Mouse (Mus musculus) cerebellum, adult 8-10 months (tissue): ENCODE results near the gene Card19.

Experiments used
- DNase-seq: peaks from one replicate; pipeline ENCODE4 v3.0.0; 2022

Card19 gene

DNA sequence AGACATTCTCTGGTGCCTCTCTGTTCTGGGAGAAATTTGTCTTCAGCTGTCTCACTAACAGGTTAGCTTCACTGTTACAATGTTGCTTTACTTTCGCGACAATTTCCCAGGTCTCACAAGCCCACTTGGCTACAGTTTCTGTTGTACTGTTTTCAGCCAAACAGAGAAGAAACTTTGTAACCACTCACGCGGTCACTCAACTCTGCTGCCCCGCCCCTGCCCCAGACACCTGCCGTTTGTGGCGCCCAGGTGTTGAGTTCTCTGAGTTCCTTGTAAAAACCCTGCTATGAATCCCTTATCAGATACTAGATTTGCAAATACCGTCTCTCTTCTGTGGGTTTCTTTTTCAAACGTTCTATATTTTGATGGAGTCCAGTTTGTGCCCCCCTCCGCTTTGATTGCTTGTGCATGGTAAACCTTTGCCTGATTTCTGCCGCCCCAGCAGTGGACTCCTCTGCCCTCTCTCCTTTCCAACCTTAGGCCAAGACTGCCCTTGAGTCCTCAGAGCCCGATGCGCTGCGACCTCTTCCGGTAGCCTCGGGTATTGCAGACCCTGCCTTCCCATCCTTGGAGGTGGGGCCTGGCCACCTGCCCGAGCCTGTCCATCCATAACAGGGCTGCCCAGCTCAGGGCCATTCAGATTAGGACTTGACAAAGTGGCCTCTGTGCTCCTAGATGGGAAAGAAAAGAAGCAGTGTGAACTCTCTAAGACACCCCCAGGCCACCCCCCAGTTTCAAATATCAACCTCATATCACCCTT lies 46.2 kb downstream of the Card19 start:
- DNase-seq: peak; percentile 97

- DNase-seq: no peak
Observed at GRCm38 (mm10) chr13:49167081-49167480, 48.8 kb downstream of the Card19 start.

DNA sequence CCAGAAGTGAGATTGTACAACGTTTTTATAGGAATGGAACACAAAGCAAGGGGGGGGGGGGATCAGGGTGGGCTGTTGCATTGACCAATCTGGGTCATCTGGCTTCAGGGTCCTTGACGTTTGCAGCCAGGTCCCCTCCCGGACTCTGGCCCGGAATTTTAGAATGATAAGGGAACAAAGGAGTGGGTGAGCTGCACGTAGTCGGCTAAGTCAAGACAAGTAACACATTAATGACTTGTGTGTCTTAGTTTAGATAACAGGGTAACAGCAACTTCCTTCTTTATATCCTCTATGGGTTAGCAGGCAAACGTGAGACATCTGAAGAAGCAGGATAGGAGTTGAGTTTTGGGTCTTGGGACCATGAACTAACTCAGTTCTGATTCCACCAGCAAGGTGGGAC lies 52.2 kb downstream of the Card19 start:
- DNase-seq: no peak

DNA sequence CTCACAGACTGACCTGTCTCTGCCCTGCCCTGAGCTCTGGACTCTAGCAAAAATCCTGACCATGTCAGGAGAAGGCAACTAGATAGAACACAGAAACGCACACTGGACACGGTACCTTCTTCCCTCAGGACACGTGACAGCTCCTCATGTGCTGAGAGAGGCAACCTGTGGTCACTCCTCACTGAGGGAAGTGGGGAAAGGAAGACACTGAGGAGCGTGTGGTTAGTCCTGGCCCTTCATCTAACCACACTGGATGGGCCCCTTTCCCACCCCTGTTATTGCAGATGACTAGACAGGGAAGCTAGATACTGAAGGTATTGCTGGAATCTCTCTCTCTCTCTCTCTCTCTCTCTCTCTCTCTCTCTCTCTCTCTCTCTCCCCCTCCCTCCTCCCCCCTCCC lies 53.1 kb downstream of the Card19 start:
- no peak for DNase-seq

- DNase-seq: no peak
Observed at GRCm38 (mm10) chr13:49161236-49161635, 54.6 kb downstream of the Card19 start.

DNA sequence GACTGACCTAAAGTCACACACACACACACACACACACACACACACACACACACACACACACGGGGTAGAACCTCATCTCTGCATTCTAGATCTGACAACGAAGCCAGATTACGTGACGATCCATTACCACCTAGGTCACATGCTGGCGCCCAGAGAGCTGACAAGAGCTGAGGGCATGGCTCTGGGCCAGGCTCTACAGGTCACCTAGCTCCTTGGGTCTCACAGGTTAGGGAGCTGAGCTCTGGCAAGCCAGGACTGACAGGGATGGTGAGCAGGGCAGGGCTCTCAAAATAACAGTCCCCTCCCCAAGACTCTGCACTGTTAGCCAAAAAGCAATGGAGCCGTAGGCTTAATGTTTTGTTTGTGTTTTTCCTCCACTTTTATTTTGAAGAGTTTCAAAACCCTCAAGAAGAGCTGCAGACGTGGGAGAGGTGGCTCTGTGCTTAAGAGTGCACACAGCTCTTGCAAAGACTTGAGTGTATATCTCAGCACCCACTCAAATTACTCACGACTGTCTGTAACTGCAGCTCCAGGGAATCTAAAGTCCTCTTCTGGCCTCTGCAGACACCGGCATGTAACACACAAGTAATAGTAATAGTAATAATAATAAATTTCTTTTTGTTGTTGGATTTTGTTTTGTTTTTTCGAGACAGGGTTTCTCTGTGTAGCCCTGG lies 57.7 kb downstream of the Card19 start:
- DNase-seq: no peak

DNA sequence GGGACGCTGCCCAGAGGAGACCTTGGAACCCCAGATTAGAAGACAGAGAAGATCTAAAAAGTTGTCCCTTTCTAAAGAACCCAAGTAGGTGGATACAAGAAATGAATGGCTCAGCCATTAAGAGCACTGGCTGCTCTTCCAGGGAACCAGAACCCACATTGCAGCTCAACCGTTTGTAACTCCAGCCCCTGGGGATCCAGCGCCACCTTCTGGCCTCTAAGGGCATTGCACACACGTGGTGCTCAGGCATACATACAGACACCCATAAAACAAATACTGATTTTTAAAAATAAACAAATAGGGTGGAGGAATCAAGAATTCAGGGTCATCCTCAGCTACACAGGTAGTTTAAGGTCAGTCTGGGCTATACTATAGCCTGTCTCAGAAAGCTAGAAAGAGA lies 59.2 kb downstream of the Card19 start:
- no peak for DNase-seq

- DNase-seq: no peak
Observed at GRCm38 (mm10) chr13:49154621-49155020, 61.2 kb downstream of the Card19 start.

- DNase-seq: no peak
Observed at GRCm38 (mm10) chr13:49154028-49154427, 61.8 kb downstream of the Card19 start.
